Mouse (Mus musculus) neutrophil, adult 83 days (primary cell): ENCODE measurements around the gene Nlrp1a. TPM values are rescaled to one million over a fixed set of nuclear protein-coding genes. Genes with fewer than 3 reads are reported as not detected.

ENCODE experiments used
- total RNA-seq, 2 experiments: library from RNA; stranded (reverse); gene quantifications; one replicate each; pipeline ENCODE4 v1.2.4; 2023

Gene Nlrp1a
- 10 to 100 TPM; 13.1 to 14.3 TPM for total RNA-seq

GRCm38 (mm10) chr11:71144661-71145060 is at the start of gene Nlrp1a:
Gene Nlrp1a, minus strand, starts transcription at chr11:71144704.

Other genes starting within 250 kb of the Nlrp1a start
- gene Nup88, start 174.7 kb downstream of the Nlrp1a start, total RNA-seq: 10 to 100 TPM; 45.2 to 48.8 TPM
- 10 to 100 TPM; 31.0 to 31.1 TPM for gene Rpain, start 174.5 kb downstream of the Nlrp1a start, total RNA-seq
- gene C1qbp, start 161.7 kb downstream of the Nlrp1a start, total RNA-seq: 10 to 100 TPM; 52.4 to 54.0 TPM
- 1 to 10 TPM; 9.2 to 9.3 TPM for gene Dhx33, start 140.3 kb downstream of the Nlrp1a start, total RNA-seq
- gene Mis12, start 125.1 kb downstream of the Nlrp1a start, total RNA-seq: 10 to 100 TPM; 16.7 to 17.5 TPM
- 10 to 100 TPM; 27.7 to 31.7 TPM for gene Derl2, start 124.9 kb downstream of the Nlrp1a start, total RNA-seq
- gene 6330403K07Rik, start 111.2 kb downstream of the Nlrp1a start, total RNA-seq: not detected
- gene Nlrp1b, start 86.0 kb upstream of the Nlrp1a start, total RNA-seq: 10 to 100 TPM in 1 of 2 experiments, 1 to 10 TPM in 1; 9.1 to 10.5 TPM